Mouse (Mus musculus): ENCODE results near the gene Anxa7. TPM values are rescaled to one million over a fixed set of nuclear protein-coding genes. Genes with fewer than 3 reads are reported as not detected.

Gene Anxa7
- total RNA-seq (2014; fragmentation: Nextera tagmentation), result 87.7 and 107 TPM in 2 replicates
- 84.4 and 85.4 TPM in 2 replicates for total RNA-seq (2017)
- polyA plus RNA-seq (2012), result 33.6 and 40.4 TPM in 2 replicates

DNA sequence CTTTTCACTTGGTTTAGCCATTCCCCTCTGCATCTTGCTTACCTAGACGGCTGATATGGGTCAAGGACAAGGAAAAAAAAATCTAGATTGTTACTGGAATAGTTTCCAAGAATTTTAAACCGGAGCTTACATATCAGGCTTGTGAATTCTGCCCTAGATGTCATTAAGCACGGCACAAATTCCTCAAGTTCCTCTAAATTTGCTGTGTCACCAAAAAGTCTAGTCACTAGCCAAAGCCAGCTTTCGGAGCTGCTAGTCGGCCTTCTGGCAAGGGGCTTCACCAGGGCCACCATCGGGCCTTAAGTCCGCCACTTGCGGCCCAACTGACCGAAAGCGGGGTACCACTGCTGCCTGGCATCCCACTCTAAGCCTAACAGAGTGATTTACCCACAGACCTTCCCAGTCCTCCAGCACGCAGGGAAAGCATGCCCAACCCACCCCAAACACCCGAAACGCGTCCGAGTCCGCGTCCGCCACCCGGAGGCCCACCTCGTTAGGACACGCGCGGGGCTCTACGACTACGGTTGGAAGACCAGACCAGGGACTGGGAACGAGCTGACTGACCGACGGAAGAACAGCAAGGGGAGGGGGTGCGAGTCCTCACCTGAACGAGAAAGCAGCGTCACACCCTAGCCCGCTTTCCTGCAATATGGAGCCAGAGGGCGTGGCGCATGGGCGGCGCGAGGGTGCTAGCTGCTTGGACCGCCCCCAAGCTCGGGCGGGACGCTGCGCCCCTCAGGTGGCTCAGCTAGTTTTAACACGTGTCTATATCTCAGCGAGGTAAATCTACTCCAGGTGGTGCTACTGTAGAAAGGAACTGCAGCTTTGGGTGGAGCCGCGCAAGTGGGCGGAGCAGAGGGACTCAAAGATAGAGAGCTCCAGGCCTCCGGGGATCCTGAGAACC, at the start of gene Anxa7:
Gene Anxa7 (minus strand): TSS at position 843 of the 904 bp plus-strand sequence.
- peak within 1 kb of the TSS; percentile 84 for H3K4me3 ChIP-seq (ENCODE audit: low read depth, low read length)
- DNase-seq (ENCODE audit: low spot score) (peak; percentile 44), ATAC-seq (ENCODE audit: extremely low read depth, insufficient number of reproducible peaks, low FRiP score, poor library complexity, severe bottlenecking) (peak; percentile 58)
- H3K27me3 ChIP-seq (ENCODE audit: insufficient read depth, low read length), result no peaks in the 10 kb centered on the region
- H3K9me3 ChIP-seq (replicated peaks), result no peaks in the 10 kb centered on the region
- peaks cover 39% of the 10 kb centered on the region for H3K36me3 ChIP-seq (replicated peaks)
- peaks cover 37% of the 10 kb centered on the region for H3K4me1 ChIP-seq (ENCODE audit: insufficient read depth, low read depth, low read length)
- TF ChIP-seq GATA1 (IDR thresholded peaks at IDR 0.05; ENCODE audit: borderline replicate concordance, low read length) (no peak), TAL1 (conservative IDR thresholded peaks at IDR 0.05; ENCODE audit: low read depth, low read length) (no peak), CTCF (IDR thresholded peaks at IDR 0.05; ENCODE audit: low read depth, low read length) (no peak), GATA2 (IDR thresholded peaks at IDR 0.05; ENCODE audit: borderline replicate concordance, low read depth, low read length) (no peak), POLR2AphosphoS5 (IDR thresholded peaks at IDR 0.05; ENCODE audit: insufficient replicate concordance, low read depth, low read length) (no peak)

DNA sequence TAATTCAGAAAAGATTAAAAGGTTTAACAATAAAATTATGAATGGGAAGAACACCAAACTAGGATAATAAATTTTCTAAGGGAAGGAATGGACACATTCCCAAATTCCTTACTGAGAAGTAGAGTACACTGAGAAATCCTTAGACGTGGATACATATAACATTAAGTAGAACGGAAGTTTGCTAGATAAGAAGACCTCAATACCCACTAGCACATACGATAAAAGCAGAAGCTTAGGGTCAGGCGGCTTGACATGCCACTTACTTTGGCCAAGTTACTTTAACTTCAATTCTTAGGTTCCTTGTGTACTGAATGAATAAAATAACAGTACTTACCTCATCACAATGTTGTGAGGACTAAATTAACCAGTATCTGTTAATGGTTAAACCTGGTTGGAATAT, 49.7 kb upstream of the Anxa7 start:
- DNase-seq (ENCODE audit: low spot score) (no peak), ATAC-seq (ENCODE audit: extremely low read depth, insufficient number of reproducible peaks, low FRiP score, poor library complexity, severe bottlenecking) (no peak)
- Histone ChIP-seq H3K4me3 (ENCODE audit: low read depth, low read length) (no peak overlapping the region), H3K36me3 (replicated peaks) (peaks cover 13% of the 10 kb centered on the region), H3K9me3 (replicated peaks) (no peaks in the 10 kb centered on the region), H3K4me1 (ENCODE audit: insufficient read depth, low read depth, low read length) (no peaks in the 10 kb centered on the region), H3K27me3 (ENCODE audit: insufficient read depth, low read length) (no peaks in the 10 kb centered on the region)
- TF ChIP-seq CTCF (IDR thresholded peaks at IDR 0.05; ENCODE audit: low read depth, low read length) (no peak), GATA1 (IDR thresholded peaks at IDR 0.05; ENCODE audit: borderline replicate concordance, low read length) (no peak), POLR2AphosphoS5 (IDR thresholded peaks at IDR 0.05; ENCODE audit: insufficient replicate concordance, low read depth, low read length) (no peak), TAL1 (conservative IDR thresholded peaks at IDR 0.05; ENCODE audit: low read depth, low read length) (no peak), GATA2 (IDR thresholded peaks at IDR 0.05; ENCODE audit: borderline replicate concordance, low read depth, low read length) (no peak)

DNA sequence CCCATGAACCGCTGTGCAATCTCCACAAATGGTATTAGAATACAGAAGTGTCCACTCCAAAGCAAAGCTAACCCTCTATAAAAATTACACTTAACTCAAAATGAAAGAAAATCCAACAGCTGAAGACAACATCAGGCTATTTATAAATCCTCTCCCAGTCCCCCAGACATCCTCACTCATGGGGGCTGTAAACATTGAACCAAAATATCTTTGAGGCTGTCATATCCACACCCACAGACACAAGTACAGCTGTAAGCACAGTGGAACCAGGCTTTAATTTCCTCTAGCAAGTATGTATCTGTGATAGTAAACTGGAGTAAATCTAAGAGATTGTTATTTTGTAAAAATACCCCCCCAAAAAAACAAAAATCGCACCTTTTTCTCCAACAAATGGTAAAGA, 40.2 kb upstream of the Anxa7 start:
- H3K36me3 ChIP-seq (replicated peaks), result peaks cover 42% of the 10 kb centered on the region
- H3K9me3 ChIP-seq (replicated peaks), result no peaks in the 10 kb centered on the region
- no peak for ATAC-seq (ENCODE audit: extremely low read depth, insufficient number of reproducible peaks, low FRiP score, poor library complexity, severe bottlenecking)

DNA sequence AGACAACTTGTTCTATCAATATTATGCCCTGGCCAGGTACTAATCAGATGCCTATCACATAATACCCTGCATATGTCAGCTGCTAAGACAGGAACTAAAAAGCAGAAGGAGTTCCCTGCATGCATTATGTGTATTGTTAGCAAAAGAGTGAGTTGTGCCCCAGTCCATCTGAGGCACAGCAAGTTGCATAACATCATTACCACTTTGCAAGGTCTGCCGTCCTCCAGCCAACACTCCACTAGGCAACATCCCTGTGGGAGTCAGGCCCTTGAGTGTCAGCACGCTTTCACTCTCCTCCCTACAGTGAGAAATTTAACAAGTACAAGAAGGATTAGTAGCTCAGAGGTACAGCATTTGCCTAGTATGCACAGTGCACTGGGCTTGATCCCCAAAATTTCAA, 28.5 kb upstream of the Anxa7 start:
- Histone ChIP-seq H3K27me3 (ENCODE audit: insufficient read depth, low read length) (no peaks in the 10 kb centered on the region), H3K36me3 (replicated peaks) (peaks cover 39% of the 10 kb centered on the region), H3K4me3 (ENCODE audit: low read depth, low read length) (no peak overlapping the region), H3K4me1 (ENCODE audit: insufficient read depth, low read depth, low read length) (peaks cover 2% of the 10 kb centered on the region; the same call in 1 of the 2 replicates), H3K9me3 (replicated peaks) (no peaks in the 10 kb centered on the region)
- DNase-seq (ENCODE audit: low spot score), result no peak
- no peak for ATAC-seq (ENCODE audit: extremely low read depth, insufficient number of reproducible peaks, low FRiP score, poor library complexity, severe bottlenecking)
- TF ChIP-seq CTCF (IDR thresholded peaks at IDR 0.05; ENCODE audit: low read depth, low read length) (no peak), GATA2 (IDR thresholded peaks at IDR 0.05; ENCODE audit: borderline replicate concordance, low read depth, low read length) (no peak), TAL1 (conservative IDR thresholded peaks at IDR 0.05; ENCODE audit: low read depth, low read length) (no peak), POLR2AphosphoS5 (IDR thresholded peaks at IDR 0.05; ENCODE audit: insufficient replicate concordance, low read depth, low read length) (no peak), GATA1 (IDR thresholded peaks at IDR 0.05; ENCODE audit: borderline replicate concordance, low read length) (no peak)

More for the DNA sequence above, 40.2 kb upstream of the Anxa7 start:
- no peak overlapping the region for H3K4me3 ChIP-seq (ENCODE audit: low read depth, low read length)
- no peaks in the 10 kb centered on the region for H3K27me3 ChIP-seq (ENCODE audit: insufficient read depth, low read length)
- TF ChIP-seq CTCF (IDR thresholded peaks at IDR 0.05; ENCODE audit: low read depth, low read length), result no peak
- no peak for TF ChIP-seq TAL1 (conservative IDR thresholded peaks at IDR 0.05; ENCODE audit: low read depth, low read length)
- no peak for TF ChIP-seq GATA1 (IDR thresholded peaks at IDR 0.05; ENCODE audit: borderline replicate concordance, low read length)
- no peak for TF ChIP-seq GATA2 (IDR thresholded peaks at IDR 0.05; ENCODE audit: borderline replicate concordance, low read depth, low read length)
- TF ChIP-seq POLR2AphosphoS5 (IDR thresholded peaks at IDR 0.05; ENCODE audit: insufficient replicate concordance, low read depth, low read length), result no peak
- no peak for DNase-seq (ENCODE audit: low spot score)
- H3K4me1 ChIP-seq (ENCODE audit: insufficient read depth, low read depth, low read length), result no peaks in the 10 kb centered on the region

DNA sequence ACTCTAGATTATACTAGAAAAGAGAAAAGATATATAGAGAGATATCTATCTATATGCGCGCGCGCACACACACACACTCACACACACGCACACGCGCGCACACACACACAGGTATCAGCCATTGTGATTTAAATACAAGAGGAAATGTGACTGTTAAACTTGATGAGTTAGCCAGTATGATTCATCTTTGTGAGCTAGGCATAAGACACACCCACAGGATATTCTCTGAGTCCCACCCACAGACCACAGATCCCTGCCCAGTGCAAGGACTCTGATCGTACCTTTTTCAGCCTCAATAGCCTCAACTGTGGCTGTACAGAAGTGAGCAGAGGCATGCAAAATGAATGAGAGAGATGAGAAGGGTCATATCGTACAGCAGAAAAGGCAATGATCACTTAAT, 23.0 kb upstream of the Anxa7 start:
- Histone ChIP-seq H3K9me3 (replicated peaks) (no peaks in the 10 kb centered on the region), H3K36me3 (replicated peaks) (peaks cover 40% of the 10 kb centered on the region), H3K27me3 (ENCODE audit: insufficient read depth, low read length) (no peaks in the 10 kb centered on the region), H3K4me3 (ENCODE audit: low read depth, low read length) (no peak overlapping the region), H3K4me1 (ENCODE audit: insufficient read depth, low read depth, low read length) (peaks cover 3% of the 10 kb centered on the region; the same call in 1 of the 2 replicates)
- no peak for DNase-seq (ENCODE audit: low spot score)
- ATAC-seq (ENCODE audit: extremely low read depth, insufficient number of reproducible peaks, low FRiP score, poor library complexity, severe bottlenecking), result no peak
- TF ChIP-seq CTCF (IDR thresholded peaks at IDR 0.05; ENCODE audit: low read depth, low read length) (no peak), TAL1 (conservative IDR thresholded peaks at IDR 0.05; ENCODE audit: low read depth, low read length) (no peak), GATA2 (IDR thresholded peaks at IDR 0.05; ENCODE audit: borderline replicate concordance, low read depth, low read length) (no peak), POLR2AphosphoS5 (IDR thresholded peaks at IDR 0.05; ENCODE audit: insufficient replicate concordance, low read depth, low read length) (no peak), GATA1 (IDR thresholded peaks at IDR 0.05; ENCODE audit: borderline replicate concordance, low read length) (no peak)

DNA sequence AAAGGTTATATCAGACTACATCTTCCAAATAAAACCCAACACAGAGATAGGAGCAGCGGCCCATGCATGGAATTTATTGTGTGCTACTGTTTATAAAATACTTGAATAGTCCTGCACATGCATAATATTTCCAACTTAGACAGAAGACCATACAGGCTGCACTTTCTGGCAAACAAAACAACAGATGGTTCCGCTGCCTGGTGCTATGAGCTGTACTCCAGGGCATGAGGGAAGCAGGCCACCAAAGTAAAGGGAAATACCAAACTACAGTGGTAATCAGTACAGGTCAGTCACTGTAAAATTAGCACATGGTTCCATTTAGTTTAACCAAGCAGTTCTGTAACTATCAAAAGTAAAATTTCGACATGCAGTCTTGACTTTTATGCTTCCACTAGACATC, 20.0 kb upstream of the Anxa7 start:
- Histone ChIP-seq H3K36me3 (replicated peaks) (peaks cover 50% of the 10 kb centered on the region), H3K9me3 (replicated peaks) (no peaks in the 10 kb centered on the region)

More for the DNA sequence above, 20.0 kb upstream of the Anxa7 start:
- H3K4me1 ChIP-seq (ENCODE audit: insufficient read depth, low read depth, low read length), result peaks cover 3% of the 10 kb centered on the region; the same call in 1 of the 2 replicates
- no peak for DNase-seq (ENCODE audit: low spot score)
- no peak overlapping the region for H3K4me3 ChIP-seq (ENCODE audit: low read depth, low read length)
- no peak for ATAC-seq (ENCODE audit: extremely low read depth, insufficient number of reproducible peaks, low FRiP score, poor library complexity, severe bottlenecking)
- H3K27me3 ChIP-seq (ENCODE audit: insufficient read depth, low read length), result no peaks in the 10 kb centered on the region
- TF ChIP-seq GATA1 (IDR thresholded peaks at IDR 0.05; ENCODE audit: borderline replicate concordance, low read length) (no peak), TAL1 (conservative IDR thresholded peaks at IDR 0.05; ENCODE audit: low read depth, low read length) (no peak), GATA2 (IDR thresholded peaks at IDR 0.05; ENCODE audit: borderline replicate concordance, low read depth, low read length) (no peak), POLR2AphosphoS5 (IDR thresholded peaks at IDR 0.05; ENCODE audit: insufficient replicate concordance, low read depth, low read length) (no peak), CTCF (IDR thresholded peaks at IDR 0.05; ENCODE audit: low read depth, low read length) (no peak)

Measured in G1E (cell line).